Mouse (Mus musculus) C2C12 (cell line): Measurements from ENCODE around the gene Mrpl4.

Source experiments
- CTCF ChIP-seq: IDR thresholded peaks from one replicate; pipeline ENCODE4 v1.5.1; 2011; ENCODE audit not compliant: control insufficient read depth, insufficient read depth, insufficient read length
- FOSL1 ChIP-seq: IDR thresholded peaks from one replicate; pipeline ENCODE4 v1.8.0; 2011; ENCODE audit warnings: mild to moderate bottlenecking, low read length; ENCODE audit not compliant: poor library complexity, insufficient read depth, severe bottlenecking
- MAX ChIP-seq: IDR thresholded peaks from one replicate; pipeline ENCODE4 v1.6.1; 2011; ENCODE audit warnings: mild to moderate bottlenecking, control low read depth
- MYOD1 ChIP-seq: IDR thresholded peaks from one replicate; pipeline ENCODE4 v1.6.1; 2011; ENCODE audit warnings: low read depth; ENCODE audit not compliant: control insufficient read depth, insufficient read length
- MYOG ChIP-seq: IDR thresholded peaks from one replicate; pipeline ENCODE4 v1.6.1; 2011; ENCODE audit not compliant: control insufficient read depth, insufficient read length; ENCODE audit errors: extremely low read depth
- USF1 ChIP-seq: IDR thresholded peaks from one replicate; pipeline ENCODE4 v1.6.1; 2011; ENCODE audit warnings: low read depth, mild to moderate bottlenecking, control low read depth, moderate library complexity

DNA sequence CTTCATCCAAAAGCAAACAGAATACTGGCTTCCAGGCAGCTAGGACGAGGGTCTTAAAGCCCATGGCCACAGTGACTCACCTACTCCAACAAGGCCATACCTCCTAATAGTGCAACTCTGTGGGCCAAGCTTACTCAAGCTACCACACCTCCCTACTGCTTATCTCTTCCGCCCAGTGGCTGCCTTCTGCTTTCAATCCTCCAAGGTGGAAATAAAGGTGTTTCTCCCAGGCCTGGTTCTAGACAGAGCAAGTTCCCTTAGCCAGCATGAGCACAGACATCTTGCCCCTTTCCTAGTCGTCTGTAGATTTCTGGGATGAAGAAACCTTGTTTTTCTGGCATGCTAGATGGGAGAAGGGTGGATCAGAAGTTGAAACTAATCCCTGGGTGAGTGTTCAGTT, 37.2 kb downstream of the Mrpl4 start:
- TF ChIP-seq CTCF: no peak
- TF ChIP-seq MYOD1: no peak
- TF ChIP-seq MAX: no peak
- no peak for TF ChIP-seq USF1
- no peak for TF ChIP-seq MYOG
- TF ChIP-seq FOSL1: no peak
